Mouse (Mus musculus) ES-Bruce4 (cell line): ENCODE measurements around the gene 1700102P08Rik.

Experiments used
- CTCF ChIP-seq: IDR thresholded peaks from one replicate; pipeline ENCODE4 v1.8.1; 2011; ENCODE audit warnings: low read depth, low read length
- POLR2A ChIP-seq: IDR thresholded peaks from one replicate; pipeline ENCODE4 v1.8.1; 2011; ENCODE audit warnings: low read length; ENCODE audit not compliant: insufficient read depth

- TF ChIP-seq CTCF (no peak), POLR2A (no peak)
Measured at GRCm38 (mm10) chr9:108348290-108348680, 44.3 kb upstream of the 1700102P08Rik start.
